Mouse (Mus musculus): ENCODE measurements at regions not wholly inside any gene's neighbourhood (a gene's known extent, or its start where the extent isn't known, plus 50 kb on each side); places are given as distances from the start of the nearest gene placed in this dataset.

DNA sequence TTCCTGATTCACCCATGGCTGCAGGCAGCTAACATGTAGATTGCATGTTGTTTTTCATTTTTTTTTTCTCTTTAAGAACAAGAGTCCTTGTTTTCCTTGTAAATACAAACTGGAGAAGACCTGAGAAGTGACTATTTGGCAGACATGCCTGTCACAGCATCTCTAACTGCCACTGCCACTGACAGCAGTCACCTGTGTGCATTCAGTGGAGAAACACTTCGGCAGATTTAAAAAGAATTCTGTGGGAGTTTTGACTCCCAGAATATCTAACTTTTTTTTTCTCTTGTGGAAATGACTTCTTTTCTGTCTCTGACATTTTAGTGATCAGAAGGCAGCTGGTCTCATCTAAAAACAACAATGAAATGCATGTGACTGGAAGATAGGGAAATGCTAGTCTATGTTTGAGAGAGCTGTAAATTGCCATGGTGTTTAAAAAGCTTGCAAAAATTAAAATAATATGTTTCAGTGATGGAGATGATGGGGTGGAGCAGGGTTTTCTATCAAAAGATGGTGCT lies 526.0 kb upstream of the Agtr1b start:
- H3K79me2 ChIP-seq (replicated peaks; ENCODE audit: control insufficient read depth, extremely low read depth, insufficient read depth, poor library complexity, severe bottlenecking) = no peaks in the 10 kb centered on the region
- no peak overlapping the region for H3K27ac ChIP-seq (ENCODE audit: insufficient read depth, low read depth)
- TF ChIP-seq GABPA (IDR thresholded peaks at IDR 0.05; ENCODE audit: insufficient replicate concordance, low read depth, low read length) (no peak), ETS1 (conservative IDR thresholded peaks at IDR 0.05; ENCODE audit: low read depth, low read length) (no peak), JUN (IDR thresholded peaks at IDR 0.05; ENCODE audit: insufficient read depth, low read depth, low read length) (no peak), POLR2AphosphoS2 (IDR thresholded peaks at IDR 0.05; ENCODE audit: low read depth, low read length) (no peak), ZNF384 (IDR thresholded peaks at IDR 0.05; ENCODE audit: low read depth, low read length) (no peak), NELFE (IDR thresholded peaks at IDR 0.05; ENCODE audit: low read depth, low read length) (no peak), POLR2A (IDR thresholded peaks at IDR 0.05; ENCODE audit: low read depth, low read length) (no peak), ZKSCAN1 (IDR thresholded peaks at IDR 0.05; ENCODE audit: borderline replicate concordance, low read depth, low read length) (no peak), ZMIZ1 (IDR thresholded peaks at IDR 0.05; ENCODE audit: low read depth, low read length) (no peak), SIN3A (IDR thresholded peaks at IDR 0.05; ENCODE audit: low read length) (no peak), RAD21 (IDR thresholded peaks at IDR 0.05; ENCODE audit: low read depth, low read length) (no peak)
- H3K4me1 ChIP-seq (ENCODE audit: control insufficient read depth in 1 of 2, insufficient read depth in 2 of 2) = no peaks in the 10 kb centered on the region
- H3K27me3 ChIP-seq (replicated peaks) = no peaks in the 10 kb centered on the region
- no peak overlapping the region for H3K9ac ChIP-seq (ENCODE audit: insufficient read depth, low read depth)
- DNase-seq (ENCODE audit: extremely low read depth) = no peak
- no peaks in the 10 kb centered on the region for H3K9me3 ChIP-seq (replicated peaks; ENCODE audit: low read length)
- H3K4me3 ChIP-seq (replicated peaks in 1 of 3; ENCODE audit: low read depth in 2 of 3, low read length in 2 of 3, poor library complexity in 1 of 3) = no peak overlapping the region
- dilution Hi-C loops (cut with MboI; ENCODE audit: extremely low pct_ligation_motif_present, extremely low pct_unique_long_range_greater_than_20kb, low sequenced_read_pairs) (no loop called here), in situ Hi-C loops (cut with MboI; ENCODE audit: low pct_ligation_motif_present, low pct_unique_long_range_greater_than_20kb, low sequenced_read_pairs) (no loop called here)
- no peak overlapping the region for H3K4me2 ChIP-seq (ENCODE audit: insufficient read depth, low read depth, poor library complexity, severe bottlenecking)
- H3K36me3 ChIP-seq (replicated peaks in 1 of 2; ENCODE audit: control insufficient read depth in 1 of 2, insufficient read depth in 1 of 2, low read length in 1 of 2) = no peaks in the 10 kb centered on the region

DNA sequence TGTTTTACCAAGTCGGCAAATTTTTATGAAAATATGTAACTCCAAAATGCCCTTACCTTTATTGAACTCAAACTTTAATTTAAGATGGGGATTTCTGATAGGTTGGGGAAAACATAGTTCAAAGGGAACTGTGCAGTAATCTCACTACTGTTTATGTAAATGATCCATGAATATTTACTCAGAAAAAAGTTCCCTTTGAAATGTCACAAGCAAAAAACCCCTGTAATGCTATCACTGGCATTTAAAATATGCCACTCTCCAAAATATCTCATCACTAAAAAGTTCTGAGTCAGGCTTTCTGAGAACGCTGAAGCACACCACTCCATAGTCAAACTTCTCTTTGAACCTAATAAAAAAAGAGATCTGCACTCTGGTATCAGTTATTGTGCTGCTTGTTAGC lies 497.3 kb upstream of the Agtr1b start:
- no peaks in the 10 kb centered on the region for H3K36me3 ChIP-seq (replicated peaks in 1 of 2; ENCODE audit: control insufficient read depth in 1 of 2, insufficient read depth in 1 of 2, low read length in 1 of 2)
- no peaks in the 10 kb centered on the region for H3K79me2 ChIP-seq (replicated peaks; ENCODE audit: control insufficient read depth, extremely low read depth, insufficient read depth, poor library complexity, severe bottlenecking)
- H3K4me2 ChIP-seq (ENCODE audit: insufficient read depth, low read depth, poor library complexity, severe bottlenecking) = peak overlapping the region; percentile 50; the same call in 1 of the 2 replicates
- peaks cover 3 to 8% of the 10 kb centered on the region in 2 experiments; a peak in 2 of 4 replicates for H3K4me1 ChIP-seq (ENCODE audit: control insufficient read depth in 1 of 2, insufficient read depth in 2 of 2)
- in situ Hi-C loops (cut with MboI; ENCODE audit: low pct_ligation_motif_present, low pct_unique_long_range_greater_than_20kb, low sequenced_read_pairs) = no loop called here
- no peak overlapping the region for H3K4me3 ChIP-seq (replicated peaks in 1 of 3; ENCODE audit: low read depth in 2 of 3, low read length in 2 of 3, poor library complexity in 1 of 3)
- peak overlapping the region; percentile 93 for H3K27ac ChIP-seq (ENCODE audit: insufficient read depth, low read depth)
- no peaks in the 10 kb centered on the region for H3K27me3 ChIP-seq (replicated peaks)
- H3K9me3 ChIP-seq (replicated peaks; ENCODE audit: low read length) = no peaks in the 10 kb centered on the region
- dilution Hi-C loops (cut with MboI; ENCODE audit: extremely low pct_ligation_motif_present, extremely low pct_unique_long_range_greater_than_20kb, low sequenced_read_pairs) = no loop called here
- peak; percentile 51 for DNase-seq (ENCODE audit: extremely low read depth)
- peak overlapping the region; percentile 60 for H3K9ac ChIP-seq (ENCODE audit: insufficient read depth, low read depth)
- TF ChIP-seq IRF4 (IDR thresholded peaks at IDR 0.05; ENCODE audit: low read depth, low read length) (peak; percentile 85), CTCF (conservative IDR thresholded peaks at IDR 0.05 in 1 of 2, IDR thresholded peaks at IDR 0.05 in 1 of 2; ENCODE audit: low read depth in 2 of 2, low read length in 2 of 2) (no peak), CHD2 (IDR thresholded peaks at IDR 0.05; ENCODE audit: low read length) (no peak), UBTF (IDR thresholded peaks at IDR 0.05; ENCODE audit: low read depth, low read length) (no peak), TCF12 (IDR thresholded peaks at IDR 0.05; ENCODE audit: low read depth, low read length) (peak; percentile 22; the same call in 1 of the 2 replicates), ELF1 (IDR thresholded peaks at IDR 0.05; ENCODE audit: low read depth, low read length) (no peak), E2F4 (IDR thresholded peaks at IDR 0.05; ENCODE audit: insufficient replicate concordance, low read depth, low read length) (no peak), NELFE (IDR thresholded peaks at IDR 0.05; ENCODE audit: low read depth, low read length) (no peak), MXI1 (IDR thresholded peaks at IDR 0.05; ENCODE audit: low read depth, low read length) (no peak), ETS1 (conservative IDR thresholded peaks at IDR 0.05; ENCODE audit: low read depth, low read length) (0 out of 2 replicates have a peak, but pooled peaks have one; percentile 29), JUN (IDR thresholded peaks at IDR 0.05; ENCODE audit: insufficient read depth, low read depth, low read length) (peak; percentile 48; the same call in 1 of the 2 replicates), JUND (conservative IDR thresholded peaks at IDR 0.05; ENCODE audit: low read depth, low read length) (peak; percentile 66), USF1 (IDR thresholded peaks at IDR 0.05; ENCODE audit: low read depth, low read length) (no peak), MEF2A (IDR thresholded peaks at IDR 0.05; ENCODE audit: borderline replicate concordance, low read depth, low read length) (peak; percentile 37; the same call in 1 of the 2 replicates), RAD21 (IDR thresholded peaks at IDR 0.05; ENCODE audit: low read depth, low read length) (no peak), SMC3 (IDR thresholded peaks at IDR 0.05; ENCODE audit: low read depth, low read length) (no peak), NRF1 (IDR thresholded peaks at IDR 0.05; ENCODE audit: low read depth, low read length) (no peak), PAX5 (IDR thresholded peaks at IDR 0.05; ENCODE audit: low read length) (no peak), RCOR1 (conservative IDR thresholded peaks at IDR 0.05; ENCODE audit: low read depth, low read length) (no peak), GABPA (IDR thresholded peaks at IDR 0.05; ENCODE audit: insufficient replicate concordance, low read depth, low read length) (no peak), MYC (IDR thresholded peaks at IDR 0.05; ENCODE audit: low read depth, low read length) (0 out of 2 replicates have a peak, but pooled peaks have one; percentile 40), SIN3A (IDR thresholded peaks at IDR 0.05; ENCODE audit: low read length) (no peak; the same call in 1 of the 2 replicates), POLR2AphosphoS2 (IDR thresholded peaks at IDR 0.05; ENCODE audit: low read depth, low read length) (no peak), EP300 (IDR thresholded peaks at IDR 0.05; ENCODE audit: low read length) (peak; percentile 80), BHLHE40 (IDR thresholded peaks at IDR 0.05; ENCODE audit: low read depth, low read length) (peak; percentile 37; the same call in 1 of the 2 replicates), POLR2A (IDR thresholded peaks at IDR 0.05; ENCODE audit: low read depth, low read length) (no peak), MAX (IDR thresholded peaks at IDR 0.05; ENCODE audit: low read length) (0 out of 2 replicates have a peak, but pooled peaks have one; percentile 22), MAFK (IDR thresholded peaks at IDR 0.05; ENCODE audit: insufficient replicate concordance, low read length) (peak; percentile 77; the same call in 1 of the 2 replicates)
